Mouse (Mus musculus) right cerebral cortex, adult 18-20 months (tissue): ENCODE data around the gene Adad1.

ENCODE experiments used
- DNase-seq: peaks from one replicate; pipeline ENCODE4 v3.0.0; 2022; ENCODE audit warnings: mixed read lengths

The Adad1 gene

GRCm38 (mm10) chr3:37063406-37063805 is at the start of gene Adad1:
Adad1 (plus strand) TSS chr3:37063527.
- DNase-seq = no peak

DNA sequence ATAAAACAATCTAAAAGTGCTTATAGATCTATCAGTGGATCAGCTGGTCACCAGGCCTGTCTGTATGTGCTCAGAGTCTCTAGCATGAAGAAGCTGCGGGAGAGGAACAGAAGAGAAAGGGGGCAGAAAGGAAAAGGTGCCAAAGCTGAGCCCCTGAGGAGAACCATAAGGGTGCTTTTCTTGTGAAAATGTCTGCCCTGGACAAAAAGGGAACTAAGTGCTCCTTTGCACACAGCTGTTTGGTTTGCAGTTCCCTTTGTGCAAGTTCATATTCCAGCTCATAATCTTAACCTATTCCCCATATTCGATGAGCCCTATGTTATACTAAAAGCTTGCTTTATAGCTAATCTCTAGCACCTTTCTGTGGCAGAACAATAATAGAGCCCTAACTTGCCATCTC is 25.3 kb upstream of the Adad1 start:
- no peak for DNase-seq

GRCm38 (mm10) chr3:37039811-37040210 is 23.5 kb upstream of the Adad1 start:
- no peak for DNase-seq

DNA sequence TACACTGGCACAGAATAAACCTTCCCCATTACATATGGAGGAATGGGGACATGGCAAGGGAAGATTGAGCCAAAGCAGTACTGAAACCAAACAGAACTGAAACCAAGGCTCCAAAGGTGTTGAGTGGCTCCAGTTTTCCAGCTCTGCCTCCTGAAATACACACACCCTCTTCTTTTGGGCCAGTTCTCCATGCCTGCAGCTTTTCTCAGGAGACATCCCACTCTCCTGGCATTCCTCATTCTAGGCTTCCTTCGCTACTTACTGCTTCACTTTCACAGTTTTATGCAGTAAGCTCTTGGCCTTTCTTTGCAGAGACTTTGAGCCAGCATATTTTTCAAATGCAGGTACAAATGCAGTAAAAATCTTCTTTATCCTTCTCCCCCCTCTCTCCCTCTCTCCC is 11.8 kb upstream of the Adad1 start:
- peak; percentile 35 for DNase-seq

GRCm38 (mm10) chr3:37073211-37073610 is 9.9 kb downstream of the Adad1 start:
- DNase-seq = no peak

DNA sequence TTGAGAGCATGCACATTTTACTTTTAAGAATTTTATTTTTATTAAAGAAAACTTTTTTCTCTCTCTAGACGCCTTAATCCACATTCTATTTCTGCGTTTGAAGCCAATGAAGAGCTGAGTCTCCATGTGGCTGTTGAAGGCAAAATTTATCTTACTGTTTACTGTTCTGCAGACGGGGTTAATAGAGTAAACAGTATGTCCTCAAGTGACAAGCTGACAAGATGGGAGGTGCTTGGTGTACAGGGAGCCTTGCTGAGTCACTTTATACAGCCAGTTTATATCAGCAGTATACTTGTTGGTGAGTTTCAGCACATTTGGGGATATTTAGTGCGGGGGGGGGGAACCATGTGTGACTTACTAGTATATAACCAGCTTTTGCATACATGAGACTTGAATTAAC is 21.5 kb downstream of the Adad1 start:
- no peak for DNase-seq

- no peak for DNase-seq
Observed at GRCm38 (mm10) chr3:37090721-37091120, 27.4 kb downstream of the Adad1 start.

- DNase-seq = no peak
Observed at GRCm38 (mm10) chr3:37125655-37126054, 62.3 kb downstream of the Adad1 start, which contains the start of gene Il2. Il2 (minus strand) TSS chr3:37125959.

GRCm38 (mm10) chr3:37126162-37126561 is 62.8 kb downstream of the Adad1 start:
- DNase-seq = no peak

DNA sequence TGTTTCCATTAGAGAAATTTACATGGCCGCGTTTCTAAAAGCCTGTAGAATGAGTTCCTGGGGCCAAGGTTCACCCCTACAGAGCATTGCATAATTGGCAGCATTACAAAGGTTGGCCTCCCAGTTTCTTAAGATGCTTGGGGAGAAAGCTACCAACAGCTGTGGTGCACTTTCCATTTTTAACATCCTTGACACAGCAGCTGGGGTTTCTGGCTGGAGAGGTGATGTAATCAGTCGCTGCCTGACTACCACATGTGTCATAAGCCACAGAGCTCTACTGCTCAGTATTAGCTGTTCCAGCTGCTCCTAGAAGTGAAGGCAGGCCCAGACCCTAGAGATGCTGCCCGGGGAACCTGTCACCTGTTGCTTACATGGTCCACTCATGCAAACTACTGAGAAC is 64.9 kb downstream of the Adad1 start:
- no peak for DNase-seq

- DNase-seq = no peak
Observed at GRCm38 (mm10) chr3:37129063-37129462, 65.7 kb downstream of the Adad1 start.

GRCm38 (mm10) chr3:37137231-37137630 is 73.9 kb downstream of the Adad1 start:
- DNase-seq = no peak

GRCm38 (mm10) chr3:37139192-37139591 is 75.9 kb downstream of the Adad1 start:
- DNase-seq = no peak

GRCm38 (mm10) chr3:37140168-37140906 is 77.0 kb downstream of the Adad1 start:
- no peak for DNase-seq

DNA sequence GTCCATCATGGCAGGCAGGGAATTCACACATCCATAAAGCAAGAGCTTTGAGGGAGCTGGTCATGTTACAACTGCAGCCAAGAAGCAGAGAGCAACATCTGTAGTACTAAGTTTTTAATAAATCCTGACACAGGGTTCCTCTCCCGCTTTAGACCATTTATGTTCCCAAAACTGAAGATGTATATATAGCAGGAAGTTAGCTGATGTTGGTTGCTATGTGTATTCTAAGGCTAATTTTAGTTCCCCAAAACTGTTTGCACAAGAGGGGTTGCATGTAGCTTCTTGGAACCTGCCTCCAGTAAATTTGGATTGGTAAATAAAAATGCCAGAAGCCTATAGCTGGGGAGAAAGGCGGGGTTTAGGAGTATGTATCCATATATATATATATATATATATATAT is 78.5 kb downstream of the Adad1 start:
- DNase-seq = no peak

- no peak for DNase-seq
Observed at GRCm38 (mm10) chr3:37144979-37145378, 81.7 kb downstream of the Adad1 start.

DNA sequence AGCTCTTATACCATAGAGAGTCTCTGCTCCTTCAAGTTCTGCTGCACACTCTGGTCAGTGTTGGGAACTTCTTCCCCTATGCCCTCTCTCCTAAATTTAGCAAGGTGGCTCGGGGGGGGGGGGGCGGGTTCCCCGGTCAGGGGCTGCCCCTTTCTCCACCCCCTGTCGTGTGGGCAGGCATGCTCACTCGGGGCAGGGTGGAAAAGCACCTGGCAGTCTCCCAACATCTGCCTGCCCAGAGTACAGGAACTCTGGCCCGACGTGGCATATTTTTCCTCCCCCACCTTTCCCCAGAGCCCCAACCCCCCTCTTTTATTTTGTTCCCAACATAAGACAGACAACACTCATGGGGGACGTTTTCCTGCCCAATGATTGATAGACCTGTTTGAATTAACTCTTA is 83.1 kb downstream of the Adad1 start:
- DNase-seq = no peak

GRCm38 (mm10) chr3:37146810-37147209 is 83.5 kb downstream of the Adad1 start:
- no peak for DNase-seq

DNA sequence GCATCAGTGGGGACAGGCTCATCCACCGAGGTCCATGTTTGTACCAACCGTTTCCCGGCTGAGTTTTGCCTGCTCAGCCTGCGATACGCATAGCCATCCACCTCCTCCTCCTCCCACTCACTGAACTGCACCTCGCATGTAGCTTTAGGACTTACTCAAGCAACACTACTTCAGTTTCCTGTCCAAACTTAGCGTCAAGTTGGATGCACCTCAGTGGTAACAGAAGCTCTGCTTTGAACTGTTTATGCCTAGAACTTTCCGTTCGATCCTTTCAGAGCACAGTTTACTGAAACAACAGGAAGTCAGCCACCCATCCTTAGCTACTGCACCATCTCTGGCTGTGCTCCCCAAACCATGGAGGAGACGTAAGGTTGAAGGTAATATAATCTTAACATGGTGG is 88.9 kb downstream of the Adad1 start:
- DNase-seq = no peak

- DNase-seq = no peak
Observed at GRCm38 (mm10) chr3:37153004-37153403, 89.7 kb downstream of the Adad1 start.

DNA sequence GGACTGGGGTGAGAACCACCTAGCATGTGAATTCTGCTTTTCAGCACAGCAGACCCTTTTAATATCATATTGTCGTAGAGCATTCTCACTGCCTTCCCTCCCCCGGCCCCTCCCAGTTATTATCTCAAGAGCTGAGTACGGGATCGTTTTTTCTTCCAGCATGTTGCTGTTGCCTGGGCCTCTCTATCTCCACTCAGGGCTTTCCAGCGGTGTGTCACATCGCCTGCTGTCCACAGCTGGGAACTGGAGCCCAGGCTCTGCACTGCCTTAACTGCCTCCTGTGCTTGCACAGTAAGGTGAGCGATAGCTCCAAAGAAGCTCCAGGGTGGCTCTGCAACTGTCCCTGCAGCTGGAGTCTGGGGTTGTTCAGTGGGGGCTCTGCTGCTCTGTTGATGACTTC is 91.1 kb downstream of the Adad1 start:
- no peak for DNase-seq

DNA sequence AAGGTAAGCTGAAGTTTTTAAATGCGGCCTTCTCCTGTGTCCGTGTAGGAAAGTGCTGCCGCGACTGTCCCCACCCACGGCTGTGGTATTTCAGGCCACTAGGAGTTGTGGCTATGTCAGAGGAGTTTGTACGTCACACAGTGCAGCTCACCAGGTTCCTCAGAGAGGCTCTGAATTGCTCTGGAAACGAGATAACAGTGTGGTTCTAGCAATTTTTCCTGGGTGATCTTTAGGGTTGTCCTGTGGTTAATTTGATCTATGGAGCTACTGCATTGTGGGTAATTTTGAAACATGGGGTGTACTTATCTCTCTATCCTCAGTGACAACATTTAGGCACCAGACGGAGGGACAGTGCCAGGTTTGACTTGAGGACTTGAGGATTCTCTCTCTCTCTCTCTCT is 93.8 kb downstream of the Adad1 start:
- DNase-seq = no peak

GRCm38 (mm10) chr3:37158246-37158645 is 94.9 kb downstream of the Adad1 start:
- DNase-seq = no peak

GRCm38 (mm10) chr3:37161096-37161495 is 97.8 kb downstream of the Adad1 start:
- DNase-seq = no peak

- DNase-seq = no peak
Observed at GRCm38 (mm10) chr3:37169283-37169682, 106.0 kb downstream of the Adad1 start.
